Mouse (Mus musculus): ENCODE results near the gene Vps72.
"Not testable (repeated sequence)": the region's sequence is repeated elsewhere in the genome, so short reads cannot be mapped to it uniquely, and the experiment has no call there.

The Vps72 gene

DNA sequence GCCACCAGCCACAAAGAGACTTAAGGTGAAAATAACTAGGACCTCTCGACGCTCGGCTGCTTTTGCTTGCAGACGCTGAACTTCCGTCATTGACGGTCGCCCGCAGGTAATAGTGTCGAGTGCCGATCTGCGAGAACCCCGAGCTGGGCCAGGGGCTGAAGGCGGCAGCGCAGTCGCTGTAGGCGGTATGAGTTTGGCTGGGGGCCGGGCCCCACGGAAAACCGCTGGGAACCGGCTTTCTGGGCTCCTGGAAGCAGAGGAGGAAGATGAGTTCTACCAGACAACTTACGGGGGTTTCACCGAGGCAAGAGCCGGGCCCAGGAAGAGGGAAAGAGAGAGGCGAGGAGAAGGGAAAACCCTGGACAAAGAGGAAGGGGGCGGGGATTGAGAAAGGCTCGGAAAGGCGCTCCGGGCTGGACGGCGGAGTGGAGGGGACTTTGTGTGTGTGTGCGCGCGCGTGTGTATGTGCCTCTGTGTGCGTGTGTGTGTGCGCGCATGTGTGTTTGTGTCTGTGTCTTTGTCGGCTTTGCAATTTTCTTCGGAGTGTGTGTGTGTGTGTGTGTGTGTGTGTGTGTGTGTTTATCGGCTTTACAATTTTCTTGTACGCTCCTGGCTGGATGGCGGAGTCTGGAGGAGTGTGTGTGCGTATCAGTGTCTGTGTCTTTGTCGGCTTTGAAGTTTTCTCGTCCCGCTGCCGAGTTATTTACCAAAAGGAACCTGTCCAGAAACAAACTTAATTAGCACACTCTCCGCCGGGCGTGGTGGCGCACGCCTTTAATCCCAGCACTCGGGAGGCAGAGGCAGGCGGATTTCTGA is at the start of gene Vps72:
Vps72 (plus strand) TSS at position 112 of the 816 bp plus-strand sequence.
- DNase-seq, result peak; percentile 93

- DNase-seq, result no peak
These were observed 47.1 kb upstream of the Vps72 start for GRCm38 (mm10) chr3:95063741-95064140.

DNA sequence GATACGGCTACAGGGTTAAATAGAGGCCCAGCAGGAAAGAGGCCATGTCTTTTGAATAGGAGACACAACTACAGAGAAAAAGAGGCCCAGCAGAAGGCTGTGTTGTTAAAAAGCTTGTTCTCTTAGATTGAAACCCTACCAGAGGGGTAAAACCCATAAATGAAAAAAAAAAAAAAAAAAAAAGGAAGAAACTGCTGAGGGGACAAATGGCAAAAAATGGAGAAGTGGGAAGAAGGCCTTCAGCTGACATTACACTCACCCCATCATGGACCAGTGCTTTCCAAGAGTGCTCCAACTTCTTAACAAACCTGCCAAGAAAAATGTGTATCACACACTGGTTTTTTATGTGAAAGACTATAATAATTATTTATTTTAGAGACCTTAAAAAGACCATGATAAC is 45.3 kb upstream of the Vps72 start:
- no peak for DNase-seq

GRCm38 (mm10) chr3:95066095-95066494 is 44.7 kb upstream of the Vps72 start:
- no peak for DNase-seq

DNA sequence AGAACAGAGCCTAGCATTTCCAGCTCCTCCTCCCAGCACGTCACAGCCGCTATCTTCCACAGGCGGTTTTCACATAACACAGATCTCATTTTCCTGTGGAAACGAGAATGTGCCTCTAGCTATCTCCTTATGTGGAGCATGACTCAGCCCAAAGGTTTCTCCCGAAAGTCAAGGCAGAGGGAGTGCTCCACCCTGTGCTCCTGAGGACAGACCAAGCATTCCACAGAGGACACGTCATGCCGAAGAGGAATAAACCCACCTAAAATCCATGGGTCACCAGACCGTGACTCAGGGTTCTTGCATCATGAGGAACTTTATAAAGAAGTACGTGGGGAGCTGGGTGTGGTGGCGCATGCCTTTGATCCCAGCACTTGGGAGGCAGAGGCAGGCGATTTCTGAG is 44.3 kb upstream of the Vps72 start:
- DNase-seq, result no peak

DNA sequence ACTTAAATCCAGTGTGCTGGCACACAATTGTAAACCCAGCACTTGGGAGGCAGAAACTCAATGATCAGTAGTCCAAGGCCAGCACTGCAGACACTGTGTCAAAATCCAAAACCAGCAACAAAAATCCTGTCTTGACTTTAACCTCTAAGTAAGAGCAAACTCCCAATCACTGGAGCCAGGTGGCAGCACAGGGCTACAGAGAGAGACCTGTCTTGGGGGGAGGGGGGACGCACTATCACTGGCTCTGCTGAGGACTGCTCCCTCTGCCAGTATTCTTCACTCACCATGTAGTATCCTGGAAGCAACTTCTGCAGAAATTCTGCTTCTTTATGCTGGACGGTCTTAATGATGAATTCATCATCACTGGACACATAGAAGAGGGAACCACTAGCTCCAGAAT is 39.2 kb upstream of the Vps72 start:
- DNase-seq, result no peak

GRCm38 (mm10) chr3:95088071-95088470 is 22.8 kb upstream of the Vps72 start:
- no peak for DNase-seq

- no peak for DNase-seq
These were observed 10.0 kb upstream of the Vps72 start for GRCm38 (mm10) chr3:95100854-95101253.

- DNase-seq, result no peak
These were observed 5.7 kb upstream of the Vps72 start for GRCm38 (mm10) chr3:95105121-95105520.

- DNase-seq, result no peak
These were observed 5.1 kb upstream of the Vps72 start for GRCm38 (mm10) chr3:95105586-95106337.

DNA sequence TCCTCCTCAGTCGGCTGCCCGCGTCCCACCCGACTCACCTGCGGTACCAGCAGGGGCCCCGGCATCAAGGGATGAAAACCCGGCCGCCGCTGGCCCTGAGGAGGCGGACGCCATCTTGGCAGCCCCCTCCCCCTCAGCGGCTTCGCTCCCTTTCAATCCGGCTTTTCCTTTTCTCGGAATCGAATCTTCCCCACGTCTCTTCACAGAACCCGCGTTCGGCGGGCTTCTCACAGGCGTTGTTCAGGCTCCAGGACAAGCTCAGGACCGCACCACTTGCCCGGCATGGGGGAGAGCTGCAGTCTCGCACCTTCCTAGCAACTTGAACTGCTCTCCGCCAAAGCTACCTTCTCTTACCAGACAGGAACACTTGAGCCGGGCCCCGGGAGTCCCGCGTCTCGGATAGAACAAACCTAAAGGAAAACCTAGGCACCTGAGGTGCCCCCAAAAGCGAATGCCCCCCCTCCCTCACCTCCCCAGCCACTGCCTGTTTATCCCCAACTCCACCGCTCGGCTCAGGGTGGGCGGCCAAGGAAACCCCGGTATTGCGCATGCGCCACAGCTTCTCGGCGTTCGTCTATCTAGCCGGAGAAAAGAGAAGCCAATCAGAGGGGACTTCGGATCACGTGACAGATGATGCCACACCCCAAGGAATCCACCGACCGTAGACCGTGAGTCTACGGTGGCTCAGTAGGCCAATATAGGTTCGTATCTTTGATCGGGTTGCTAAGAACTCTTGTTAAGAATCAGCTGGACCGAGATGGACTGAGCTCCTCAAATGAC is 4.3 kb upstream of the Vps72 start, which contains the start of gene Pip5k1a:
Pip5k1a (minus strand) TSS at position 593 of the 780 bp plus-strand sequence.
- peak; percentile 95 for DNase-seq

DNA sequence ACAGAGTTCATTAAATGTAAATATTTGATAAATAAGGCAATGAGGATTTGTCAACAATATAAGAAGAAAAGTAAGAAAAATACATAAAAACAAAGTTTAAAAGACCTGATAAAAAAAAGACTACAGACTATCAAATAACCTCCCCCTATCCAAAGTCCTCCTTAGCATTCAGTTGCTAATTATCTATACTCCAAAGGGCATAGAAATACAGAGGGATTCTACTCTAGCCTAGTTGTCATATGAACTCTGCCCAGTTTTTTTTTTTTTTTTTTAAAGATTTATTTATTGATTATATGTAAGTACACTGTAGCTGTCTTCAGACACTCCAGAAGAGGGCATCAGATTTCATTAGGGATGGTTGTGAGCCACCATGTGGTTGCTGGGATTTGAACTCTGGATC is 3.5 kb upstream of the Vps72 start:
- DNase-seq, result not testable (repeated sequence)

DNA sequence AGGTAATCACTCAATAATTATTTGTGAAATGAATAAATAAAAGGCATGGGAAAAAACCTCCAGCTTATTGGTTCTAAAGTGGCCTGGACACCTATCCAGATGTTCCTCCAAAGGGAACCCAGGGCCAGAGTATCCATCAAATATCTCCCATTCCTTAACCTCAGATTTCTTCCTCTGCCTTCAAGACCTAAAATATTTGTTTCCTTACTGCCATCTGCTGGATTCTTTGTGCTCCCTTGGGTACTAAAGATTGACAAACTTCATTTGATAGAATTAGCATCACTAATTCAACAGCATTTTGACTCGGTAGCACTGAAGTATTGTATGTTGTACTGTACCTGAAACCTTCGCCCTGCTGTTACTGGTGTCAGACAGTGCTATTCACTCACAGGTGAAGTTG is 2.9 kb upstream of the Vps72 start:
- no peak for DNase-seq

- DNase-seq, result no peak
These were observed 1.9 kb downstream of the Vps72 start for GRCm38 (mm10) chr3:95112760-95113159.

DNA sequence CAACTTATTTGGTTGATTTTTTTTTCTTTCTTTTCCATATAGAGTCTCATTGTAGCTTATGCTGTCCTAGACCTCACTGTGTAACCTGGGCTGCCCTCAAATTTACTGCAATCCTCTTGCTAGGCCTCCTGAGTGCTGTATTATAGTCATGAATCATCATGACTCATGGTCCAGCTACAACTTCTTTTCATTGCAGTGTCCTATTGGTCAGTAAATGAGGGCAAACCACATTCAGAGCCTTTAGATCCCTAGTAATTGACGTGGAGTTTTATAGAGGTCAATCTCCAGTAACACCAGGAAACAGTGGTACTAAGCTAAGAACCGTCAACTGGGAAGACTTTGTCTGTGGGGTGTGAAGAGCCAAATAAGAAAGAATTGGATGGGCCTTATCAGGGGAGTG is 6.9 kb downstream of the Vps72 start:
- DNase-seq, result no peak

DNA sequence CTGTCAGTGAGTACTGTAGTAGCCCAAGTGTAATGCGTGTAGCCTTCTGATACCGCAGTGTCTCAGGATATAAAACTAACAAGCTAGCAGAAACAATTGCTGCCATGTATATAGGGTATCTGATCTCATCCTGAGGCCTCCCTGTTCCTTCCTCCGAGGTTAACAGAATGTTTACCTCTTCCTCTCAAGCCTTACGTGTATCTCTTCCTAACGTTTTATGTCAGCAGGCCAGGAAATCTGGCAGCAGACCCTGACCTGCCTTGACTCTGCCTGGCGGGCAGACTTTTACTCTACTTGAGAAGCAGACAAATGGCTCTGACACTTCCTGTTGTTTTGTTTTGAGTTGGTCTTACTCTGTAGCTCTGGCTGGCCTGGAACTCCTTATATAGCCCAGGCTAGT is 10.8 kb downstream of the Vps72 start:
- no peak for DNase-seq

DNA sequence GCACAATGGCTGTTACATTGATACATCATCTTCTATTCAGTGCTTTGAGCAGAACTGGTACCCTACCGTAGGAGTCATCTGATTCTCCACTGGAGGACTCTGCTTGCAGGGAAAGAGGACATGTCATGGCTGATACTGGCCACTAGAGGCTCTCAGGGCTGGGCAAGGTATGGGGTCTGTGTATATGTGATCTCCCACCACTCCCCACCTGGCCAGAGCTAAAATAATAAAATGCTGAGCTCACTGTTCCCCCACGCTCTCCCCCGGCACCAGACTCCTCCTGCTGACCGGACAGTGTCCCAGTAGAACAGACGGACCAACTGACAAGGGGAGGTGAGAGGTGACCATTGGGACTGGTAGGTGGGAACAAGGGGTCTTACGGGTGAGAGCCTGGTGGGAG is 13.4 kb downstream of the Vps72 start, which contains the start of gene Tmod4:
Tmod4 (plus strand) TSS at position 231 of the 400 bp plus-strand sequence.
- DNase-seq, result no peak

- DNase-seq, result no peak
These were observed 14.2 kb downstream of the Vps72 start for GRCm38 (mm10) chr3:95124972-95125371.

- DNase-seq, result peak; percentile 57
These were observed 18.4 kb downstream of the Vps72 start for GRCm38 (mm10) chr3:95129226-95129651.

DNA sequence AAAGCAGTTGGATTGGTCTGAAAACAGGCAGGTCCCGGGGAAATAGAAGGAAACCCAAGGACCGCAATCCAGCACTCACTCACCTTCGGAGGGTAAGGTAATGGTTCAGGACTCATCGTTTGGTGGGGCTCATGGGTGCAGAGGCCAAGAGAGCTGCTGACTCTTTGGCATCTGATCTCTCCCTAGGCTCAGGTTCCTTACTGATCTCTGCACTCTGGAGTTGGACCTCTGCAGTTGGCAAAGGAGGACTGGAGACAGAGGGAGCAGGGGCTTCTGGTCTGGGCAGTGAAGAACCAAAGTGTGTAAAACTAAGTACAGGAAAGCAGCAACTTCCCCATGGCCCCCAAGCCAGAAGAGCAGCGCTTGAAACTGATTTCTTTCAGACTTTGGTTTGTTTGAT is 19.3 kb downstream of the Vps72 start:
- no peak for DNase-seq

- not testable (repeated sequence) for DNase-seq
These were observed 21.6 kb downstream of the Vps72 start for GRCm38 (mm10) chr3:95132389-95132788.

DNA sequence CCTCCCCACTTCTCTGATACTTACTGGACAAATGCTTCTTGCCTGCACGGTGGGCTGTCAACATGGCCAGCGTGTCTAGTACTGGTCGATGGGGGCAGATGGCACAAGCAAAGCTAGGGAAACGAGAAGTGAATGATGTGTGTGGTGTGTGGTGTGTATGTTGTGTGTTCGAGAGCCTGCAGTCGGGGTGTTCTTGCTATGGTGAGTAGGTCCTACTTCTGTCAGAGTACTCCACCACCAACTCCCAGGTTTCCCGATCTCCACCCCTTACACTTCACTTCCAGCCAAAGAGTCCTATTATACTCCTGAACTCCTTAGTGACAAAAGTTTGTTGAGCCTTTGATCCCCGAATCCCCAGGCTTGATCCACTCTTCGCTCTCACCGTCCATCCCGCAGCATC is 22.4 kb downstream of the Vps72 start:
- no peak for DNase-seq

GRCm38 (mm10) chr3:95133680-95134101 is 22.9 kb downstream of the Vps72 start, which contains the start of the genes Scnm1 and Lysmd1:
Gene Scnm1, minus strand, starts transcription at chr3:95134011.
Gene Lysmd1, plus strand, starts transcription at chr3:95134088.
- DNase-seq, result peak; percentile 90
